Mouse (Mus musculus) liver, embryonic 11.5 days (tissue): ENCODE measurements around the gene Sav1. TPM values are rescaled to one million over a fixed set of nuclear protein-coding genes. Genes with fewer than 3 reads are reported as not detected.

ENCODE experiments used
- ATAC-seq: fragments of 200-750 bp; cut with Nextera tagmentation; replicated peaks from 2 replicates; pipeline ENCODE4 v1.8.0; 2017; ENCODE audit warnings: moderate number of reproducible peaks, mild to moderate bottlenecking, moderate TSS enrichment, moderate library complexity; ENCODE audit not compliant: low FRiP score
- DNase-seq: peaks from one replicate; pipeline ENCODE4 v3.0.0-alpha.2; 2017; ENCODE audit warnings: low spot score
- H3K27ac ChIP-seq: fragments of 300-500 bp; sonication (generic); 2 replicates; pipeline ENCODE4 v1.5.1; 2014; ENCODE audit warnings: mild to moderate bottlenecking, low read depth, low read length, control low read depth
- H3K27me3 ChIP-seq: fragments of 300-500 bp; sonication (generic); replicated peaks from 2 replicates; pipeline ENCODE4 v1.6.1; 2014; ENCODE audit warnings: low read length, mixed read lengths; ENCODE audit not compliant: control insufficient read depth, insufficient read depth
- H3K36me3 ChIP-seq: fragments of 300-500 bp; sonication (generic); 2 replicates; pipeline ENCODE4 v1.6.1; 2014; ENCODE audit warnings: mild to moderate bottlenecking, low read length, moderate library complexity, mixed read lengths; ENCODE audit not compliant: control insufficient read depth, insufficient read depth
- H3K4me1 ChIP-seq: fragments of 300-500 bp; sonication (generic); replicated peaks from 2 replicates; pipeline ENCODE4 v1.6.1; 2014; ENCODE audit warnings: low read length, mixed read lengths; ENCODE audit not compliant: control insufficient read depth, insufficient read depth
- H3K4me2 ChIP-seq: fragments of 300-500 bp; sonication (generic); 2 replicates; pipeline ENCODE4 v1.6.1; 2014; ENCODE audit warnings: mild to moderate bottlenecking, control low read depth, moderate library complexity
- H3K4me3 ChIP-seq: fragments of 300-500 bp; sonication (generic); 2 replicates; pipeline ENCODE4 v1.5.1; 2014; ENCODE audit warnings: low read depth, low read length, control low read depth
- H3K9ac ChIP-seq: fragments of 300-500 bp; sonication (generic); 2 replicates; pipeline ENCODE4 v1.6.1; 2014; ENCODE audit warnings: low read depth, low read length, control low read depth
- H3K9me3 ChIP-seq: fragments of 300-500 bp; sonication (generic); 2 replicates; pipeline ENCODE4 v1.6.1; 2016; ENCODE audit warnings: low read length, inconsistent platforms, mixed read lengths; ENCODE audit not compliant: control insufficient read depth
- WGBS: fragments of 180-500 bp; shearing (Covaris S2); extraction: QIAGEN DNeasy Blood & Tissue Kit; methylation state at CpG from one replicate; pipeline ENCODE4 v1.1.7; 2014; 5-methylcytosine and 5-hydroxymethylcytosine counted together
- polyA plus RNA-seq: library from polyadenylated mRNA; unstranded; fragments of >200 nt; fragmentation: Nextera tagmentation; extraction: Ambion mirVana; gene quantifications from 2 replicates; pipeline ENCODE4 v1.2.1, GENCODE M21; 2014

Sav1 gene
- polyA plus RNA-seq, 1 experiment from 2014 or later, result 8.4 TPM

GRCm38 (mm10) chr12:69968154-69968553, 18.6 kb downstream of the Sav1 start:
- Histone ChIP-seq H3K9ac (no peak overlapping the region), H3K4me2 (no peak overlapping the region), H3K9me3 (no peaks in the 10 kb centered on the region), H3K36me3 (peaks cover 31% of the 10 kb centered on the region; the same call in 1 of the 2 replicates), H3K4me3 (no peak overlapping the region), H3K4me1 (no peaks in the 10 kb centered on the region), H3K27me3 (no peaks in the 10 kb centered on the region), H3K27ac (no peak overlapping the region)
- ATAC-seq (no peak), DNase-seq (no peak)
- WGBS, result 79% methylated on average over 5 of the region's 5 CpGs

DNA sequence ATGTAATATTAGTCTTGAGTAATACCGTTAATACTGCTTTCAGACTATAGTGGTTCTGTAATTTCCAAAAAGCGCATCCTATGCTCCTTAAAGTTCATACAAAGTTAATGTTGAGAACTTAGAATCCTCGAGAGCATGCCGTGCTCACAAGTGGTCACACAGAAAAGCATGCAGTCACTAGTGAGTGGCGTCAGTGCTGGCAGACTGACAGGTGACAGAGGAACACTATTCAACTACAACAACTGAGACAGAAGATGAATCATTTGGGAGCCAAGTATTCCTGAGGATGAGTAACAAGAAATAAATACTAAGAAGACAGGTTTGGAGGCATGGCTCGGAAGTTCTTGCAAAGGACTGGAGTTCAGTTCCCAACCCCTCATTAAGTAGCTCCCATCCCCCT, 19.7 kb downstream of the Sav1 start:
- no peak overlapping the region for H3K4me2 ChIP-seq
- WGBS, result 92% methylated on average over 6 of the region's 6 CpGs
- H3K9me3 ChIP-seq, result no peaks in the 10 kb centered on the region
- DNase-seq (no peak), ATAC-seq (no peak)
- no peaks in the 10 kb centered on the region for H3K27me3 ChIP-seq
- peaks cover 28% of the 10 kb centered on the region; the same call in 1 of the 2 replicates for H3K36me3 ChIP-seq
- no peak overlapping the region for H3K9ac ChIP-seq
- H3K4me3 ChIP-seq, result no peak overlapping the region
- no peak overlapping the region for H3K27ac ChIP-seq
- H3K4me1 ChIP-seq, result no peaks in the 10 kb centered on the region

GRCm38 (mm10) chr12:69966071-69966470, 20.7 kb downstream of the Sav1 start:
- no peak overlapping the region for H3K27ac ChIP-seq
- ATAC-seq, result no peak

GRCm38 (mm10) chr12:69965644-69966043, 21.2 kb downstream of the Sav1 start:
- 63% methylated on average over 3 of the region's 3 CpGs for WGBS
- no peak overlapping the region for H3K27ac ChIP-seq
- ATAC-seq, result peak; percentile 40; the same call in 1 of the 2 replicates

More at GRCm38 (mm10) chr12:69966071-69966470, 20.7 kb downstream of the Sav1 start:
- H3K4me3 ChIP-seq, result no peak overlapping the region
- H3K27me3 ChIP-seq, result no peaks in the 10 kb centered on the region
- H3K4me2 ChIP-seq, result no peak overlapping the region
- H3K4me1 ChIP-seq, result no peaks in the 10 kb centered on the region
- peaks cover 23% of the 10 kb centered on the region; the same call in 1 of the 2 replicates for H3K36me3 ChIP-seq
- no peak for DNase-seq
- 80% methylated on average over 5 of the region's 5 CpGs for WGBS
- no peaks in the 10 kb centered on the region for H3K9me3 ChIP-seq
- H3K9ac ChIP-seq, result no peak overlapping the region

DNA sequence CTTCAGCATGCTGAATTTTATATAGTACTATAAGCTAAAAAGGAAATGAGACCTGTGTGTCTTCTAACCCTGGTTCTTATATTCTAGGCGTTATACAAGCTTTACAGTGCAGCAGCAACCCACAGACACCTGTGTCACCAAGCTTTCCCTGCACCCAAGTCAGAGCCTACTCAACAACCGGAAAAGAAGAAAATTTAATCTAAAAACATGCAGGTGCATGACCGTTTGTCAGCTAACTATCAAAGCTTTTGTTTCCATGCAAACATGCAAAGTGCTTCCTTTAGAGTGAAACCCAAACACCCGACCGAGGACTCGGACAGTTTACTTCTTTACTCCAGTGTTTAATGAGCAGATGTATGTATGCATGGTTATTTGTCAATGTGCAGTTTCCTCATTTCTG, 23.7 kb downstream of the Sav1 start:
- peaks cover 16% of the 10 kb centered on the region; the same call in 1 of the 2 replicates for H3K36me3 ChIP-seq
- H3K27ac ChIP-seq, result no peak overlapping the region
- H3K4me3 ChIP-seq, result no peak overlapping the region
- 87% methylated on average over 6 of the region's 6 CpGs for WGBS
- no peaks in the 10 kb centered on the region for H3K27me3 ChIP-seq
- no peak overlapping the region for H3K9ac ChIP-seq
- no peaks in the 10 kb centered on the region for H3K4me1 ChIP-seq
- DNase-seq (no peak), ATAC-seq (no peak)
- H3K4me2 ChIP-seq, result no peak overlapping the region
- no peaks in the 10 kb centered on the region for H3K9me3 ChIP-seq

More at GRCm38 (mm10) chr12:69965644-69966043, 21.2 kb downstream of the Sav1 start:
- Histone ChIP-seq H3K9me3 (no peaks in the 10 kb centered on the region), H3K4me3 (no peak overlapping the region), H3K4me2 (no peak overlapping the region), H3K4me1 (no peaks in the 10 kb centered on the region), H3K9ac (no peak overlapping the region), H3K36me3 (peaks cover 20% of the 10 kb centered on the region; the same call in 1 of the 2 replicates), H3K27me3 (no peaks in the 10 kb centered on the region)
- no peak for DNase-seq

DNA sequence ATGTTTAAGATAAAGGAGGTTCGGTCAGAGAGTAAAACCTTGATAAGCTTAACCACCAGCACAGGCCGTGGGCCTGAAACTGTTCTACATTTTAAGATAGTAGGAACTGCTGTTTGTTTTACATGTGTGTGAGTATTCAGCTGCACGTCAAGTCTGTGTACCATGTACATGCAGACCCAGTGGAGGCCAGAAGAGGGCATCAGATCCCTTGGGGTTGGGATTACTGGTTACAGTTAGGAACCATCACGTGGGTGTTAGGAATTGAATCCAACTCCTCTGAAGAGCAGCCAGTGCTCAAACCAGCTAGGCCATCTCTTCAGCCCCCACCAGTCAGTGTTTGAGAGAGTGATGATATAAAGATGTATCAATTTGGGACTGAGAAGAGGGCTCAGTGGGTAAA, 24.3 kb downstream of the Sav1 start:
- ATAC-seq, result no peak; the same call in 1 of the 2 replicates
- no peak for DNase-seq
- H3K36me3 ChIP-seq, result peaks cover 13% of the 10 kb centered on the region; the same call in 1 of the 2 replicates
- H3K4me2 ChIP-seq, result no peak overlapping the region
- H3K4me3 ChIP-seq, result no peak overlapping the region
- no peak overlapping the region for H3K9ac ChIP-seq
- H3K9me3 ChIP-seq, result no peaks in the 10 kb centered on the region
- WGBS, result 55% methylated on average over 4 of the region's 4 CpGs
- H3K27ac ChIP-seq, result no peak overlapping the region
- no peaks in the 10 kb centered on the region for H3K27me3 ChIP-seq
- no peaks in the 10 kb centered on the region for H3K4me1 ChIP-seq

DNA sequence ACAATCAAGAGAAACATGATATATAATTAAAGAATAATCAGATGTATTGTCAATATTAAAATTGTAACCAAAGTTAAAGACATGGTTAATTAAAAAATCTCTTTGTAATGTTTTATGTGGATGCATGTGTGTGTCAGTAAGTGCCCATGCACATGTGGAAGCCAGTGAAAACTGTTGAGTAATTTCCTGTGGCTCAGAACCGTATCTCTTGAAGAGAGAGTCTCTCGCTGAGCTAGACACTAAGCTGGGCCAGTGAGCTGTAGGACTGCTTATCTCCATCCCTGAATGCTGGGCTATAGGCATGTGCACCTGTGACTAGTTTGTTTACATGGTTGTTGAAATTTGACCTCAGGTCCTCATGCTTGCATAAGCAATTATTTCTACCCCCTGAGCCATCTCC, 29.4 kb downstream of the Sav1 start:
- Histone ChIP-seq H3K4me1 (no peaks in the 10 kb centered on the region), H3K36me3 (peaks cover 3% of the 10 kb centered on the region; the same call in 1 of the 2 replicates), H3K4me3 (no peak overlapping the region), H3K9me3 (no peaks in the 10 kb centered on the region), H3K27ac (no peak overlapping the region), H3K9ac (no peak overlapping the region), H3K27me3 (no peaks in the 10 kb centered on the region), H3K4me2 (no peak overlapping the region)
- DNase-seq, result no peak
- no peak for ATAC-seq
- WGBS, result 46% methylated on average over 2 of the region's 2 CpGs

- WGBS, result 51% methylated on average over 3 of the region's 3 CpGs
- no peak overlapping the region for H3K4me2 ChIP-seq
- no peak for ATAC-seq
Observed at GRCm38 (mm10) chr12:69947502-69947901, 39.3 kb downstream of the Sav1 start.

GRCm38 (mm10) chr12:69945861-69946260, 40.9 kb downstream of the Sav1 start:
- no peak for ATAC-seq
- H3K27ac ChIP-seq, result no peak overlapping the region
- no peaks in the 10 kb centered on the region for H3K27me3 ChIP-seq

More at GRCm38 (mm10) chr12:69947502-69947901, 39.3 kb downstream of the Sav1 start:
- DNase-seq, result no peak
- no peaks in the 10 kb centered on the region for H3K4me1 ChIP-seq
- H3K36me3 ChIP-seq, result no peaks in the 10 kb centered on the region
- no peaks in the 10 kb centered on the region for H3K9me3 ChIP-seq
- no peak overlapping the region for H3K27ac ChIP-seq
- no peak overlapping the region for H3K9ac ChIP-seq
- H3K27me3 ChIP-seq, result no peaks in the 10 kb centered on the region
- no peak overlapping the region for H3K4me3 ChIP-seq

More at GRCm38 (mm10) chr12:69945861-69946260, 40.9 kb downstream of the Sav1 start:
- Histone ChIP-seq H3K36me3 (no peaks in the 10 kb centered on the region), H3K9me3 (no peaks in the 10 kb centered on the region), H3K4me1 (no peaks in the 10 kb centered on the region), H3K4me2 (no peak overlapping the region), H3K4me3 (no peak overlapping the region), H3K9ac (no peak overlapping the region)
- DNase-seq, result no peak
- WGBS, result 87% methylated on average over 5 of the region's 5 CpGs
